Mouse (Mus musculus) layer of hippocampus, postnatal 14 days (tissue): Measurements from ENCODE around the gene Actr2. TPM values are rescaled to one million over a fixed set of nuclear protein-coding genes. Genes with fewer than 3 reads are reported as not detected.
A peak's percentile ranks its signal among the peaks of the same experiment; 100 is the strongest.
"Not testable (repeated sequence)": the region's sequence is repeated elsewhere in the genome, so short reads cannot be mapped to it uniquely, and the experiment has no call there.

Experiments used
- DNase-seq, 2 experiments: peaks; one replicate each; pipeline ENCODE4 v3.0.0; 2021 to 2022; ENCODE audit warnings: low spot score in 2 of 2, mixed read lengths in 1 of 2
- total RNA-seq, 2 experiments: library from RNA; stranded (reverse); gene quantifications; 2 replicates each; pipeline ENCODE4 v1.2.3; 2021

Gene Actr2
- total RNA-seq, 2 experiments from 2014 or later: 350 to 351 TPM

- peak in 1 of 2 experiments; percentile 6 for DNase-seq
These were observed 12.7 kb upstream of the Actr2 start for GRCm38 (mm10) chr11:20125423-20125822.

DNA sequence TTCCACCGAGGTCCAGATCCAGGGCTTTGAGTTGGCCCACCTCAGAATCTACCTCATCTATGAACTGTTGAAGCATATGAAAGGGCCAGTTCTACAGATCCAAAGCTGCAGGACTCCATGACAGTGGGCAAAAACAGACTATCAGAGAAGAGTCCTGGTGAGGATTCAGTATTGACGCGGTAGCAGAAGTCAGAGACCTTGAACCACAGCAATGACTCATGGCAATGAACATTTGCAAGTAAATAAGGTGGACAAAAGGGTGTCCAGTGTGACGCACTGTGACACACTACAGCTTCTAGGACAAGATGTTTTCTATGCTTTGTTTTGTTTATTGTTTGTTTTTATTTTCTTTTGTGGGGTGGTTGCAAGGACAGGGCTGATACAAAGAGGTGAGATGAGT lies 4.0 kb upstream of the Actr2 start:
- no peak for DNase-seq

GRCm38 (mm10) chr11:20116030-20116551 lies 3.4 kb upstream of the Actr2 start:
- DNase-seq: no peak

DNA sequence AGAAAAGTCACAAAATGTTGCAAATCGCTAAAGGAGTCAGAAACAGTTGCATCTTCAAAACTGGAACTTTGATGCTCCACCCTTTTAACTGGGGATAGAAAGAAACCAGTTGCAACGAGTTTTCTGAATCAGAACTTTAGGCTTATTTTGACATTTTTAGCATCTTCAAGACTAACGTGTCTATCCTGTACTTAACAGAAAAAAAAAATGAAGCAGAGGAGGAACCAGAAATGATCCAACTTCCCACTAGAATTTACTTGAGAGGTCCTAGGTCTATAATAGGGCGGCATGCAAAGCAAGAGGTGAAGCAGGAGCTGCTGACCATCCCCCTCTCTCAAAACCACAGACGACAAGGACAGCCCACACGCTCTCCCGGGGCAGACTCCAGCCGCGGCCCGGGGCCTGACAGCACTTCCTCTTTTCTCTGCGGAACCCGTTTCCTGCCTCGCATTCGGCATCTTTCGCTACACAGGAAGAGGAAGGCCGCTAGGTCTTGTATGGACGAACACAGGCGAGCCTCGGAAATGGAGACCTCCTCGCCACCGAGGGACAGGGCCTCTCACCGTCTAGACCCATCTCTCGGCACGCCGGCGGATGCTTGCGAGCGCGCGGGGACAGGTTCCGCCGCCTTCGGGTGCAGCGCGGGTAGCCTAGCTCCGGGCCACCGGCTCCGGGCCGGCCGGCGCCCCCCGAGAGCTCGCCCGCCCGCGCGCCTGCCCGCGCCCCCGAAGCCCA lies 540 bp downstream of the Actr2 start:
- peak; percentile 75 to 82 for DNase-seq

DNA sequence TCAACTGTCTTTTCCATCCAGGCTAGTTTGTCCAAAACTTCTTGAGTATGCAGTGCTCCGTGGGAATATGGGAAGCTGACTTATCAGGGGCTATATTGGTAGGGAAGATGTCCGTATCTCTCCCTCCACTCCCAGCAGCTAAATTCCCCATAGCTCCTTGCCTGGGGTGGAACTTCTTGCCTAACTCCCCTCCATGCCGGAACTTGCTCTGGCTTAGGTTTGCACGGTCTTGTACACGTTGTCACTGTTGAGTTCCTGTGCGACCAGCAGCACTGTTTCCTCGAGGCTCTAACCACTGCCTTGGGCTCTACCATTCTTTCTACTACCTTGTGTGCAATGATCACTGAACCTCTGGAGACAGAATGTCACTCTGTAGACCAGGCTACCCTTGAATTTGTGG lies 4.6 kb downstream of the Actr2 start:
- no peak for DNase-seq

GRCm38 (mm10) chr11:20107683-20108082 lies 5.0 kb downstream of the Actr2 start:
- no peak for DNase-seq

- no peak for DNase-seq
These were observed 5.8 kb downstream of the Actr2 start for GRCm38 (mm10) chr11:20106946-20107345.

DNA sequence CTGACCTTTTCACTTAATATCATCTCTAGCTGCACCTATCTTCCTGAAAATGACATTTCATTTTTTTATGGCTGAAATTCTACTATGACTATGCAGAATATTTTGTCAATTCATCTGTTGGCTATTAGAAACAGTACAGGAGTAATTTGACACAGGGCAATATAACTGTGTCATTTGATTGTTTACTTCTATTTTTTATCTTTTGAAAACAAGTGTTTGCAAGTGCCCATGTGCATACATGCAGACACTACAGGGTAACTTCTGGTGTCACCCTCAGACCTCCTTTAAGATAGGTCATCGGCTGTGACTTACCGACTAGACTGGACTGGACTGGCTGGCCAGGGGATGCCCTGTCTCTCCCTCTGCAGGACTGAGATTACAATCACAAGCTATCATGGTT lies 8.8 kb downstream of the Actr2 start:
- DNase-seq: no peak

GRCm38 (mm10) chr11:20086306-20086705 lies 26.4 kb downstream of the Actr2 start:
- DNase-seq: no peak

DNA sequence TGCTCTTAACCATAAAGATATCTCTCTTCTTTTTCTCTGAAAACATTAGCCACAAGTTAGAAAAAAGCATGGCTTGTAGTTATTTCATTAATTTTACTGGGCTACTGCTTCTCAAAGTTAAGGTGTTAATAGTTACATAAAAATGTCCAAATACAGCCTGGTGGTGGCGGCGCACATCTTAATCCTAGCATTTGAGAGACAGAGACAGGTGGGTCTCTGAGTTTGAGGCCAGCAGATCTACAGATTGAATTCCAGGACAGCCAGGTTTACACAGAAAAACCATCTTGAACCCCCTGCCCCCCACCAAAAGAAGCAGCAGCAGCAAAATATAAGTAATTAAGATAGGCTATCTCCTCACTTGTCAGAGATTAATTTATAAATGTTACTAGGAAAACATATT lies 27.1 kb downstream of the Actr2 start:
- DNase-seq: no peak

GRCm38 (mm10) chr11:20075415-20075814 lies 37.3 kb downstream of the Actr2 start:
- DNase-seq: peak in 1 of 2 experiments; percentile 21

- DNase-seq: no peak
These were observed 39.9 kb downstream of the Actr2 start for GRCm38 (mm10) chr11:20072826-20073225.

DNA sequence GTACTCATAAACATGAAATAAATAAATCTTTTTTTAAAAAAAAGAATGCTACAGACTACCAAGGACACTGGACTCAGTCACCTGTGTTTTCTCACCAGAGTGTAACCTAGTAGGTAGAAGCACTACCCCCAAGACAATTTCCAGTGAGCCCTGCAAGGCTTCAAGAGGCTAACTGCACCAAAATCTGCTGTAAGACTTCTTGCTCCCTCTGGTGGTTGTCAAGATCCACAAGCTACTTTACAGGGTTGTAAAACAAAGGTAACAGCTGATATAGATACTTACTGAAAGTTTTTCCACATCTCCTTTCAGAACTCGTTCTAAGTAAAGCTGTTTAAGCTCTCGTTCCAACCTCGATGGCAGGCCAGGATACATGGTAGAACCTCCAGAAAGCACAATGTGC lies 40.5 kb downstream of the Actr2 start:
- DNase-seq: peak in 1 of 2 experiments; percentile 59

DNA sequence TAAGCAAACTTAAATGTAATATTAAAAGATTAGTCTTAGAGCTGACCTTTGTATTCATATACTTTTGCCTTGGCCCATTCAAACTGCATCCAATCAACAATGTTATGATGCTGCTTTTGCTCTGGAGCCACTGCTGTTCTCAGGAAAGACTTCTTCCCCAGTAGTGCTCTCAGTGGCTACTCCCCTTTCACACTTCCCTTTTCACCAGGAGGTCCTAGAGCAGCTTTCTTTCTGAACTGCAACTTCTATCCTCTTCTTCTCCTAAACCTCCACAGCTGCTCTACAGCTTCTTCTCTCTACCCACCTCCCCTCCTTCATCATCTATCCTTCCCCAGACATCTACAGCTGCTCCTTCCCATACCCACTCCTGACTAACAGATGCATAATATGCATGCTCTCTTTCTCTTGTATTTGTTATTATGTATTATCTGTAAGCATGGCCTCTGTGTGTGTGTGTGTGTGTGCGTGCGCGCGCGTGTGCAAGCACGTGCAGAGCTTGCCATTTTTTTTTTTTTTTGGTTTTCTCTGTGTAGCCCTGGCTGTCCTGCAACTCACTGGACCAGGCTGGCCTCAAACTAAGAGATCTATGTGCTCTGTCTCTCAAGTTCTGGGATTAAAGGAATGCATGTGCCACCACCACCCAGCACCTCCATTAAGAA lies 44.2 kb downstream of the Actr2 start:
- no peak for DNase-seq

DNA sequence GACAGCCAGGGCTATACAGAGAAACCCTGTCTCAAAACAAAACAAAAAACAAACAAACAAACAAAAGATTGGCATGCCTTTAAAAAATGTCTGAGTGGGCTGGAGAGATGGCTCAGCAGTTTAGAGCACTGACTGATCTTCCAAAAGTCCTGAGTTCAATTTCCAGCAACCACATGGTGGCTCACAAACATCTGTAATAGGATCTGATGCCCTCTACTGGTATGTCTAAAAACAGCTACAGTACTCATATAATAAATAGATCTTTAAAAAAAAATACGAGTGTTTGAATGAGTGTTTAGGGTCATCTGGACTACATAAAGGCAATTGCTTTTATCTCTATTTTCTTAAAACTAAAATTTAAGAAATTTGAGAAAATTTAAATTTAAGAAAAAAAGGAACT lies 45.2 kb downstream of the Actr2 start:
- no peak for DNase-seq

GRCm38 (mm10) chr11:20066106-20066505 lies 46.6 kb downstream of the Actr2 start:
- DNase-seq: no peak

DNA sequence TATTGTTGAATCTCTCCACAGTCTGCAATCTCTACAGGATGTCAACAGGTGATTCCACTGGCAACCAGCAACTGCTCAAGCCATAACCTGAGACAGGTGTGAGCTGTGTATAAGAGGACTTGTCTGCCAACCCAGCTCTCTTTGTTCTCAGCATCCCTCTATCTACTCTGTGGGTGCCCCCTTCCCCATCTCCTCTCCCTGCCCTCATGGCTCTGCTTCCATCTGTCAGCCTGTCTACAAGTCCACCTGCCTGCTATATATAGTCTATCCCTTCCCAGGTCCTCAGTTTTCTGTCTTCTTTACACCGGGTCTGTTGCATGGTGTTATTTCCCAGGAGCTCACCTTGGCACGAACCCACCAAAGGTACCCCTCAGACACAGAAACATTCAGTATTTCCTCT lies 47.8 kb downstream of the Actr2 start:
- no peak for DNase-seq

- DNase-seq: not testable (repeated sequence)
These were observed 48.6 kb downstream of the Actr2 start for GRCm38 (mm10) chr11:20064086-20064485.

GRCm38 (mm10) chr11:20062801-20063200 lies 49.9 kb downstream of the Actr2 start:
- not testable (repeated sequence) for DNase-seq

DNA sequence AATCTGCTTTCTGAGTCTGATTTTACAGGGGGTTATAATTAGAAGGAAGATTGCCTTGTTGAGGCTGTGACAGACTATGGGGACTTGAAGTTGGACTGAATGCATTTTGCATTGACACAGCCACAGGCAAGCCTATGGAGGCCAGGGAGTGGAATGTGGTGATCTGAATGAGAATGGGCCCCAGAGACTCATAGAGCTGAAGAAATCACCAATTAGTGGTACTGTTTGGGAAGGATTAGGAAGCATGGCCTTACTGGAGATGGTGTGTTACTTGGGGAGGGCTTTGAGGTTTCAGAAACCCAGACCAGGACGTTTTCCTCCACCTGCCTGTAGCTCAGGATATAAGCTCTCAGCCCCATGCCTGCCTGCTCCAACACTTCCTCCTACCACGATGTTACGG lies 53.0 kb downstream of the Actr2 start:
- DNase-seq: no peak

GRCm38 (mm10) chr11:20057429-20057828 lies 55.3 kb downstream of the Actr2 start:
- no peak for DNase-seq

DNA sequence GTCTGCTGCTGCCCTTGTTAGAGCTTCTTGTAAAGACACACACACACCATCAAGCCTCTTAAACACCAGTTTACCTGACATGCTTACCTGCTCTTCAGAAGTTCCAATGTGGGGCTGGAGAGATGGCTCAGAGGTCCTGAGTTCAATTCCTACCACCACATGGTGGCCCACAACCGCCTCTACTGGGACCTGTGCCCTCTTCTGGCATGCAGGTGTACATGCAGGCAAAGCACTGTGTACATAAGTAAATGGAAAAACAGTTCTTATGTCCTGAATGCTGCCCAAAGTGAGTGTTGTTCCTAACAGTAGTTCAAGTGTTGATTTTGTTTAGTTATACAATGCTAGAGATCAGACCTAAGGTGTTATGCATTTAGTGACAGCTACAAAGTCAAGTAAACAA lies 56.5 kb downstream of the Actr2 start:
- DNase-seq: no peak

GRCm38 (mm10) chr11:20054617-20055016 lies 58.1 kb downstream of the Actr2 start:
- DNase-seq: no peak
